7 mouse cellular contexts compared by ENCODE assay signal in genomic region chr3:96328060-96328729, GRCm38 (mm10). TPM values are rescaled to one million over a fixed set of nuclear protein-coding genes. Genes with fewer than 3 reads are reported as not detected.
DNase-seq lines count a peak whose midpoint lies in the region; ATAC-seq and TF ChIP-seq lines count a peak whose summit lies in the region.
"Not testable (repeated sequence)": the region's sequence is repeated elsewhere in the genome, so short reads cannot be mapped to it uniquely, and the experiment has no call there.

No protein-coding gene starts in this region.

- peak overlapping the region; percentile 60 for H3K4me2 ChIP-seq in embryonic facial prominence, embryonic 15.5 days (replicated peaks)
- H3K4me2 ChIP-seq in heart, embryonic 12.5 days, result peak overlapping the region; percentile 76
- peak overlapping the region; percentile 62 for H3K4me2 ChIP-seq in intestine, embryonic 16.5 days (ENCODE audit: low read depth, low read length)

- not testable (repeated sequence) for H3K9me3 ChIP-seq in embryonic facial prominence, embryonic 15.5 days (replicated peaks); heart, embryonic 12.5 days (replicated peaks); intestine, embryonic 16.5 days (ENCODE audit: control insufficient read depth, low read length)

- H3K4me1 ChIP-seq in embryonic facial prominence, embryonic 15.5 days; intestine, embryonic 16.5 days (ENCODE audit: control insufficient read depth, insufficient read depth, low read length); liver, adult 2 months (ENCODE audit: control insufficient read depth, insufficient read depth, low read length); small intestine, adult 2 months (ENCODE audit: control insufficient read depth, insufficient read depth, insufficient read length, low read length): not testable (repeated sequence)
- H3K4me1 ChIP-seq in heart, embryonic 12.5 days (replicated peaks), result peaks cover 15% of the 10 kb centered on the region

- ATAC-seq in embryonic facial prominence, embryonic 15.5 days (ENCODE audit: insufficient number of reproducible peaks, low FRiP score, low TSS enrichment, low read depth), result peak; percentile 80
- ATAC-seq in heart, embryonic 12.5 days (ENCODE audit: insufficient number of reproducible peaks, low FRiP score), result peak; percentile 91
- ATAC-seq in intestine, embryonic 16.5 days, result peak; percentile 94

- H3K79me2 ChIP-seq in liver, adult 2 months (ENCODE audit: control insufficient read depth, insufficient read depth, low read length), result not testable (repeated sequence)

- TF ChIP-seq CTCF in liver, adult 2 months (IDR thresholded peaks at IDR 0.05; ENCODE audit: low read depth, low read length); small intestine, adult 2 months (IDR thresholded peaks at IDR 0.05; ENCODE audit: extremely low read depth, insufficient read length, insufficient replicate concordance, low read depth, low read length): not testable (repeated sequence)

- not testable (repeated sequence) for H3K27ac ChIP-seq in embryonic facial prominence, embryonic 15.5 days (replicated peaks); heart, embryonic 12.5 days (ENCODE audit: poor library complexity, severe bottlenecking); liver, adult 2 months (replicated peaks; ENCODE audit: insufficient read depth, low read depth, low read length); small intestine, adult 2 months (ENCODE audit: insufficient read depth, low read depth, low read length)
- 0 out of 2 replicates have a peak overlapping the region, but pooled peaks have one; percentile 51 for H3K27ac ChIP-seq in intestine, embryonic 16.5 days (ENCODE audit: low read length)

- H3K27me3 ChIP-seq in embryonic facial prominence, embryonic 15.5 days, result peaks cover 81% of the 10 kb centered on the region
- H3K27me3 ChIP-seq in heart, embryonic 12.5 days (replicated peaks), result peaks cover 61% of the 10 kb centered on the region
- peaks cover 39% of the 10 kb centered on the region for H3K27me3 ChIP-seq in intestine, embryonic 16.5 days (replicated peaks; ENCODE audit: control insufficient read depth, insufficient read depth, low read length)
- peaks cover 12% of the 10 kb centered on the region; the same call in 1 of the 2 replicates for H3K27me3 ChIP-seq in liver, adult 2 months (ENCODE audit: control insufficient read depth, insufficient read depth, low read length)
- peaks cover 65% of the 10 kb centered on the region for H3K27me3 ChIP-seq in small intestine, adult 2 months (ENCODE audit: control insufficient read depth, insufficient read depth, low read length)

- peak overlapping the region; percentile 41 for H3K4me3 ChIP-seq in embryonic facial prominence, embryonic 15.5 days (replicated peaks)
- H3K4me3 ChIP-seq in heart, embryonic 12.5 days, result peak overlapping the region; percentile 51
- H3K4me3 ChIP-seq in intestine, embryonic 16.5 days (ENCODE audit: low read length), result peak overlapping the region; percentile 45
- peak overlapping the region; percentile 26; the same call in 1 of the 2 replicates for H3K4me3 ChIP-seq in liver, adult 2 months (ENCODE audit: insufficient read depth, low read depth, low read length)
- H3K4me3 ChIP-seq in small intestine, adult 2 months (ENCODE audit: low read depth, low read length), result peak overlapping the region; percentile 44

- H3K9ac ChIP-seq in embryonic facial prominence, embryonic 15.5 days; liver, adult 2 months (ENCODE audit: low read depth, low read length): not testable (repeated sequence)
- peak overlapping the region; percentile 71 for H3K9ac ChIP-seq in heart, embryonic 12.5 days
- H3K9ac ChIP-seq in intestine, embryonic 16.5 days (ENCODE audit: low read depth, low read length), result peak overlapping the region; percentile 57

- not testable (repeated sequence) for TF ChIP-seq POLR2A in liver, adult 2 months (IDR thresholded peaks at IDR 0.05; ENCODE audit: extremely low read depth, insufficient read depth, low read length); small intestine, adult 2 months (IDR thresholded peaks at IDR 0.05; ENCODE audit: low read depth, low read length)

- H3K36me3 ChIP-seq in embryonic facial prominence, embryonic 15.5 days; heart, embryonic 12.5 days; intestine, embryonic 16.5 days (ENCODE audit: control insufficient read depth, insufficient read depth, low read length); liver, adult 2 months (ENCODE audit: control insufficient read depth, insufficient read depth, low read length); small intestine, adult 2 months (ENCODE audit: control insufficient read depth, insufficient read depth, low read length): not testable (repeated sequence)

- DNase-seq in adrenal gland, adult 2 months, result peak; percentile 32
- DNase-seq in liver, adult 2 months (ENCODE audit: extremely low read depth, low read depth, low spot score), result not testable (repeated sequence)
- DNase-seq in mesoderm, embryonic 11.5 days (ENCODE audit: low read depth, low spot score), result peak; percentile 85

- under 1% methylated on average over 49 of the region's 49 CpGs for WGBS in embryonic facial prominence, embryonic 15.5 days
- WGBS in heart, embryonic 12.5 days, result under 1% methylated on average over 49 of the region's 49 CpGs
- WGBS in intestine, embryonic 16.5 days, result under 1% methylated on average over 48 of the region's 49 CpGs
- WGBS in liver, adult 2 months, result 1% methylated on average over 49 of the region's 49 CpGs
- under 1% methylated on average over 48 of the region's 49 CpGs for WGBS in small intestine, adult 2 months

RNA-seq across cellular contexts. Expression of gene Fcgr1, which starts 34.4 kb away (rescaled TPM):
- total RNA-seq in adrenal gland, adult 2 months (2021), result 1 to 10 TPM; 1.9 to 2.1 TPM
- polyA plus RNA-seq in adrenal gland, adult 2 months (2012; rRNA removed), result 2.2 and 2.3 TPM in 2 replicates
- polyA plus RNA-seq in embryonic facial prominence, embryonic 15.5 days (2015; fragmentation: Nextera tagmentation; extraction: Ambion mirVana), result 2.2 and 4.4 TPM in 2 replicates
- 0.71 and 0.82 TPM in 2 replicates for polyA plus RNA-seq in heart, embryonic 12.5 days (2016; fragmentation: Nextera tagmentation; extraction: Ambion mirVana)
- polyA plus RNA-seq in intestine, embryonic 16.5 days (2015; fragmentation: Nextera tagmentation; extraction: Ambion mirVana), result 3.6 and 3.7 TPM in 2 replicates
- 3.2 and 3.7 TPM in 2 replicates for total RNA-seq in liver, adult 2 months (2014; rRNA removed)
- polyA plus RNA-seq in liver, adult 2 months (2012; rRNA removed), result 0.97 and 2.2 TPM in 2 replicates
- 1.8 and 2.4 TPM in 2 replicates for polyA plus RNA-seq in small intestine, adult 2 months (2012; rRNA removed)

RNA-seq across cellular contexts. Expression of gene Hist2h2bb, which starts 58.6 kb away (rescaled TPM):
- 10 to 100 TPM; 61.7 to 85.5 TPM for total RNA-seq in adrenal gland, adult 2 months (2021)
- 0.93 TPM in 1 of 2 replicates, not detected in the other for polyA plus RNA-seq in adrenal gland, adult 2 months (2012; rRNA removed)
- 7.0 and 8.6 TPM in 2 replicates for polyA plus RNA-seq in embryonic facial prominence, embryonic 15.5 days (2015; fragmentation: Nextera tagmentation; extraction: Ambion mirVana)
- 4.0 and 6.5 TPM in 2 replicates for polyA plus RNA-seq in heart, embryonic 12.5 days (2016; fragmentation: Nextera tagmentation; extraction: Ambion mirVana)
- 5.3 and 6.2 TPM in 2 replicates for polyA plus RNA-seq in intestine, embryonic 16.5 days (2015; fragmentation: Nextera tagmentation; extraction: Ambion mirVana)
- total RNA-seq in liver, adult 2 months (2014; rRNA removed), result 30.4 and 30.7 TPM in 2 replicates
- not detected in 2 replicates for polyA plus RNA-seq in liver, adult 2 months (2012; rRNA removed)
- 8.4 and 8.7 TPM in 2 replicates for polyA plus RNA-seq in small intestine, adult 2 months (2012; rRNA removed)

RNA-seq across cellular contexts. Expression of gene Hist2h3b, which starts 59.7 kb away (rescaled TPM):
- total RNA-seq in adrenal gland, adult 2 months (2021), result 10 to 100 TPM; 50.8 to 65.4 TPM
- 30.9 and 38.0 TPM in 2 replicates for polyA plus RNA-seq in adrenal gland, adult 2 months (2012; rRNA removed)
- polyA plus RNA-seq in embryonic facial prominence, embryonic 15.5 days (2015; fragmentation: Nextera tagmentation; extraction: Ambion mirVana), result 36.0 and 51.5 TPM in 2 replicates
- polyA plus RNA-seq in heart, embryonic 12.5 days (2016; fragmentation: Nextera tagmentation; extraction: Ambion mirVana), result 23.4 and 26.5 TPM in 2 replicates
- polyA plus RNA-seq in intestine, embryonic 16.5 days (2015; fragmentation: Nextera tagmentation; extraction: Ambion mirVana), result 21.2 and 30.8 TPM in 2 replicates
- total RNA-seq in liver, adult 2 months (2014; rRNA removed), result 29.2 and 49.8 TPM in 2 replicates
- 5.7 and 5.8 TPM in 2 replicates for polyA plus RNA-seq in liver, adult 2 months (2012; rRNA removed)
- polyA plus RNA-seq in small intestine, adult 2 months (2012; rRNA removed), result 77.4 and 102 TPM in 2 replicates
